Mouse (Mus musculus) 3134 (cell line): Measurements from ENCODE around the gene Ssh3.

Experiments
- DNase-seq: peaks from one replicate; pipeline ENCODE4 v3.0.0-alpha.2; 2011; ENCODE audit warnings: low spot score; ENCODE audit not compliant: insufficient read length; ENCODE audit errors: extremely low read depth

Ssh3 gene

DNA sequence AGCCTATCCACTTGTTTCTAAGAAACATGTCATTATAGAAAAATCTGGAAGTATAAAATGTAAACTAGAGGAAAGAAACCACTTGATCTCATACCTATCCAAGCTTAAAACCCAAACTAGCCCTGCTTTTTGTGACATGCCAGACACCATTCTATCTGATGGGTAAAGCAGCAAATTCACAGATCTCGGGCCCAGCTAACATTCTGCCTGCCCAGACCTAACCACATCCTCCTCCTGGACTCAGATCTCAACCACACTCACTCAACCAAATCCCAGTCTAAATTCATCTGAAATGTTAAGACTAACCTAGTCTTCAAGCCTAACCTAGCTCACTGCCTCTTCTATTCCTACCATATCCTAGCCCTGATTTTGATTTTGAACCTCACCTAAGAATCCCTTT is 50.2 kb downstream of the Ssh3 start:
- DNase-seq, result no peak

DNA sequence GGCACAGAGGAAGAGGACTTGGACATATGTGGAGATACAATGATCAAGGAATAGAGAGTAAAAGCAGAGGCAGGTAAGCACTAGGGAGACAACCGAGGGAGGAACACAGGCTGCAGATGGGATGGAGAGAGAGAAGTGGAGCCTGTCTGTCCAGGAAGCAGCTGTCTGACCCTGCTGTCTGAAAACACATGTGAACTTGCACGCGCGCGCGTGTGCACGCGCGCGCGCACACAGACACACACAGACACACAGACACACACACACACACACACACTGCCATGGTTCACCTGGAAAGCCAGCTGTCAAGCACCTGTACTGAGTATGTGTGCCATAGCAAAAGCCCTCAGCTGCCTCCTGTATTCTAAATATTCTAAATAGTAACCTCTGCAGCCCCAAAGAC is 50.7 kb downstream of the Ssh3 start:
- DNase-seq, result no peak

DNA sequence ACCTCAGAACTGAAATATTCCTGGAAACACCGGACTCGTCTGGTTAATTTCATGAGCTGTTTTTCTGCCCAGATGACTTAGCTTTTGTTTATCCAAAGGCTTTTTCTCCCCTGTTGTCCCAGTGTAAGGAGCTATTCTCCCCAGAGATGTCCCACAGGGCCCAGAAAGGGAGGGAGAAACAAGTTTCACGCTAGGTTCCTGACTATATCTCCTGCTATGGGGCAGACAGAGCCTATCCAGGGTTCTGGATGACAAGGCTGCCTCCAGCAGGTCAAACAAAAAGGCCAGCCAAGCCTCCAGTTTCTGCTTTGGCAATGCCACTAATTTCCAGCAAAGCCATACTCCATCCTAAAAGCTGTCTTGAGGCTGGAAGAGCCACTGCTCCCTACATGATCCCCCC is 51.1 kb downstream of the Ssh3 start:
- no peak for DNase-seq

GRCm38 (mm10) chr19:4217140-4217539 is 51.8 kb downstream of the Ssh3 start:
- DNase-seq, result no peak

DNA sequence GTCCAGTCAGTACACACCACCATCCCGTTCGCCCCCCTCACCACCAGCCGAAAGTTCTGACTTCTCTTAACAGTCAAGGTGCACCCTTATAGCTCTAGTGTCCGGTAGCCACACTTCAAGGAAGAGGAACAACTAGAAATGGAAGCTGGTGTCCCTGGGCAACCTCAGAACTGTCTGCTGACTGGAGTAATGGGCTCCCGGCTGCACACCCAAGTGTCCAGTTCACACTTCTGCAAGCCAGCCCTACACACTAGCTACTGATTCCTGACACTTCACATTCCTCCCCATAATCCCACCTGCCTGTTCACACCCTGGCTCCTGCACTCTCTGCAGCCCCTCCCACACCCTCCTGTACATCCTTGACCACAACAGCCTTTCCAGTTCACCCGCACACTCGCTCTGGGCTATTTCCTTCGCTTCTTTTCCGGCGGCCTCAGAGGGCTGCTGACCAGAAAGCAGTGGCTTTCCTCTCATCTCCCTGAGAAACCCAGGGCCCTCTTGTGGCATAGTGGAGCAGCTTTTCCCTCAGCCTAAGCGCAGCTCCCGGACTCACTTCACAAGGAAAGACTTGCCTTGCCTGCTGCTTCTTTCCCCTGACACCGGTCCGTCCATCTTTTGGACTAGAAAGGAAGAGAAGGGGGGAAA is 52.8 kb downstream of the Ssh3 start:
- DNase-seq, result peak; percentile 60

DNA sequence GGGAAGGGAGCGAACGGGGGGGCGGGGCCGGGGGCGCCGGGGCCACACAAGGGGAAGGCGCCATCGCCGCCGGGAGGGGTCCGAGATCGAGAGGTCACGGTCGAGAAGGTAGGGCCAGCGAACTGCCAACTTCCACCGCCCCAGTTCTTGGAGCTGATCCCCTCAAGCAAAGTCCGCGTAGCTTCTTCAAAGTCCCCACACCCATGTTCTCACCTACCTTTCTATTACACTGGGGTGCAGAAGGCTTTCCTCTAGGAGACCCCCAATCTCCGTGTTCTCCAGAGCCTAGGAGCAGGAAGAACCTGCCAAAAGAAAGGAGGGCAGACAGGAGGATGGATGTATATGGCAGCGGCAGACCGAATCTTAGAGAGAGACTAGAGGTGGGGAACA is 53.5 kb downstream of the Ssh3 start:
- no peak for DNase-seq

- DNase-seq, result peak; percentile 54
Measured at GRCm38 (mm10) chr19:4214771-4215450, 54.1 kb downstream of the Ssh3 start.

GRCm38 (mm10) chr19:4214071-4214770 is 54.8 kb downstream of the Ssh3 start, which contains the start of the genes Clcf1 and AC109138.7:
Gene Clcf1, plus strand, starts transcription at chr19:4214238.
Gene AC109138.7, plus strand, starts transcription at chr19:4214357.
- DNase-seq, result peak; percentile 86

- peak; percentile 89 for DNase-seq
Measured at GRCm38 (mm10) chr19:4213524-4213974, 55.4 kb downstream of the Ssh3 start.

GRCm38 (mm10) chr19:4211891-4212588 is 56.9 kb downstream of the Ssh3 start:
- no peak for DNase-seq
